Mouse (Mus musculus): ENCODE measurements around the gene Ube2v1. TPM values are rescaled to one million over a fixed set of nuclear protein-coding genes. Genes with fewer than 3 reads are reported as not detected.
"Not testable (repeated sequence)": the region's sequence is repeated elsewhere in the genome, so short reads cannot be mapped to it uniquely, and the experiment has no call there.

Gene Ube2v1
- total RNA-seq, 2 experiments from 2014 or later = 170 to 181 TPM

DNA sequence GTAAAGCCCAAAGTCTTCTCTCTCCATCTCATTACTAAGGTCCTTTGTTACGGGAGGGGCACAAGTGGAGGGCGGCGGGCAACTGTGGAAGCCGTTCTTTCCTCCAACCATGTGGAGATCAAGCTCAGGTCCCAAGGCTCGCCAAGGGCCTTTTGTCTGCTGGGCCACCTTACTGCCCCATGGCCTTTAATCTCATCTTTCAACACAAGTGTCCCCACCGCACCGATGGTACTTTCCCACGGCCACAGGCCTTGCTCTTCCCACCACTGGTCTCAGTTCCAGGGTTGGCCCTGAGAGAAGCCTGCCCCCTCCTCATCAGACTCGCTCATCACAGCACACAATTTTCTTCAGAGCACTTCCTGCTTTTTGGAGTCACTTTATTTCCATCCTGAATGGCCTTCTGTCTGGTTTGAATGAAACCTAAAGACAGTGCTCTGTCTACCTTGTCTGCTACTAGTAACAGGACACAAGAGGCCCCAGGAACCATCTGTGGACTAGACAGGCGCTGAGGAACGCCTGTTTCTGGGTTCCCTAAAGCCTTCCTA is 2.2 kb downstream of the Ube2v1 start:
- Histone ChIP-seq H3K27ac (peak overlapping the region; percentile 99), H3K4me3 (peak overlapping the region; percentile 90)
- TF ChIP-seq CTCF (IDR thresholded peaks at IDR 0.05) = no peak
- no peak for DNase-seq
- intact Hi-C loops (cut with DNase I) = loop anchor here (10.0 kb wide), 1 partner anchor 565 kb away; the partner anchor contains the start of gene Znfx1

GRCm38 (mm10) chr2:167628872-167629271 is 3.0 kb downstream of the Ube2v1 start:
- peak; percentile 57 for DNase-seq
- TF ChIP-seq CTCF (IDR thresholded peaks at IDR 0.05) = no peak
- Histone ChIP-seq H3K27ac (peak overlapping the region; percentile 99), H3K4me3 (no peak overlapping the region; the same call in 1 of the 2 replicates)
- intact Hi-C loops (cut with DNase I) = no loop called here

DNA sequence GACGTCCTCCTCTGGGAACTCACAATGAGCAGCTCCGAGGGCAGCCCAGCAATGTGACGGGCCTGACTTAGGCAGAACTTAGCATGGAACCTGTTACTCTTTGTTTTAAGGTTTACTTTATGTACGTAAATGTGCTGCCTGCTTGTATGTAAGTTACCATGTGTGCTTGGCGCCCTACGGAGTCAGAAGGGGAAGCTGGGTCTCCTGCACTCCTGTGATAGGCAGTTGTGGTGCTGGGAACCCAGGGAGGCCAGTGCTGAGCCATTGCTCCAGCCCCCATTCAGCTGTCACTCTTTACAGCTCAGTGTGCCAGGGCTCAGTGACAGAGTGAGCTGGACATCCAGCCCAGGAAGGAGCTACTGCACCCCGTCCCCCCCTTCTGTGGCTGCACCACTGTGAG is 4.9 kb downstream of the Ube2v1 start:
- intact Hi-C loops (cut with DNase I) = no loop called here
- DNase-seq = peak; percentile 31
- Histone ChIP-seq H3K27ac (peak overlapping the region; percentile 86), H3K4me3 (no peak overlapping the region)
- TF ChIP-seq CTCF (IDR thresholded peaks at IDR 0.05) = no peak

GRCm38 (mm10) chr2:167625670-167626069 is 6.2 kb downstream of the Ube2v1 start:
- Histone ChIP-seq H3K4me3 (no peak overlapping the region; the same call in 1 of the 2 replicates), H3K27ac (peak overlapping the region; percentile 86)
- DNase-seq = peak; percentile 54
- TF ChIP-seq CTCF (IDR thresholded peaks at IDR 0.05) = no peak
- intact Hi-C loops (cut with DNase I) = no loop called here

GRCm38 (mm10) chr2:167624368-167625075 is 7.4 kb downstream of the Ube2v1 start:
- TF ChIP-seq CTCF (IDR thresholded peaks at IDR 0.05) = no peak
- H3K4me3 ChIP-seq = no peak overlapping the region
- no peak for DNase-seq
- H3K27ac ChIP-seq = peak overlapping the region; percentile 86
- intact Hi-C loops (cut with DNase I) = no loop called here

GRCm38 (mm10) chr2:167622965-167623364 is 8.9 kb downstream of the Ube2v1 start:
- DNase-seq = no peak
- no peak for TF ChIP-seq CTCF (IDR thresholded peaks at IDR 0.05)
- Histone ChIP-seq H3K27ac (peak overlapping the region; percentile 79), H3K4me3 (no peak overlapping the region)
- intact Hi-C loops (cut with DNase I) = no loop called here

DNA sequence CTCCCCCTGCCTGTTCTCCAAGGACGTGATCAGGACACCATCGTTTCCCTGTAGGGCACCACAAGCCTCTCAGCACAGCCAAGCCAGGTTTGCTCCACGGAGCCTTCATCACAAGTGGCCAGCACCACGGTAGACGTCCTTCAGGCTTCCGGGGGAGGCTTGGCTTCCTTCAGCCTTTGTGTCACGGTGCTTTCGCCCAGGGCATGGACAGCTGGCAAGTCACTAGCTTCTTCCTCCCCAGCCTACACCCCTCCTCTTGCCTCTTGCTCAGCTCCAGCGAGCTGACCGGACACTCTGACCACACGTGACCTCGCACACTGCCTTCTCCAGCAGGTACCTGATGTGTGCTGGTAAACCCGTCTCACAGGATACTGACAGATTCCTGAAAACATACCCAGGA is 9.5 kb downstream of the Ube2v1 start:
- Histone ChIP-seq H3K27ac (peak overlapping the region; percentile 79), H3K4me3 (peak overlapping the region; percentile 34)
- TF ChIP-seq CTCF (IDR thresholded peaks at IDR 0.05) = no peak
- peak; percentile 58 for DNase-seq
- intact Hi-C loops (cut with DNase I) = no loop called here

DNA sequence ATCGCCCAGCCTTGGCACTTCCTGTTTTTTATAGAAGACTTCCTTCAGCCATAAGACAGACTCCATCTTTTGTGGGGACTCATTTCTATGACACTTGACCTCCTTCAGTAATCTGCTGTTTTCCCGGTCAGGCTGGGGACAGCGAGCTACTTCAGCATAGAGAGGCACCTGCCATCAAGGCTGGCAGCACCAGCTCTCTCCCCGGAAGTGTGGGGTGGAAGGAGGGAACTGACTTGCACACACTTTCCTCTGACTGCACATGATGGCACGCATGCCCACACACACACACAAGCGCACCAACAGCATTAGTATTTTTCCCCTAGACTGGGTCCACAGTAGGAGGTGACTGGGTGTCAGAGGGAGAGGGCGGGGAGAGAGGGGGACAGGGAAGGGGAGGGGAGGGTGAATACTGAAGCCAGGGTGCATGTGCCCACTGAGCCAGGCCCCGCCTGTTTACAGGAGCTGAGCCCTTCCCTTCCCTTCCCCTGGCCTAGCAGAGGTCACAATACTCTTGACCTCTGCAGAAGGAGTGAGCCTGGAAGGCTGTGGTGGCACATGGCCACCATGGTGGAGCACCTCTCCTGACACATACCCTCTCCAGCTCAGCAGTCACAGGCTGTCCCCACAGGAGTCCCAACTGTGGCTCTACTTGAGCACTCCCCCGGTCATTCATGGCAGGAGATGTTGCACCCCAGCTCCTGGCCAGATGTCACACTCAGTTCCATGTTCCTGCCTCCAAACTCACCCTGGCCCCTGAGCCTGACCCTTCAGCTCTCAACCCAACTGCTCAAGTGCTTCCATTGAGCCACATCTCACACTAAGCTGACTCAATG is 10.4 kb downstream of the Ube2v1 start:
- peak overlapping the region; percentile 79 for H3K27ac ChIP-seq
- no peak for TF ChIP-seq CTCF (IDR thresholded peaks at IDR 0.05)
- DNase-seq = no peak

GRCm38 (mm10) chr2:167617472-167617871 is 14.4 kb downstream of the Ube2v1 start:
- no peak for TF ChIP-seq CTCF (IDR thresholded peaks at IDR 0.05)
- intact Hi-C loops (cut with DNase I) = no loop called here
- H3K27ac ChIP-seq = no peak overlapping the region

More for the DNA sequence above, 10.4 kb downstream of the Ube2v1 start:
- H3K4me3 ChIP-seq = no peak overlapping the region
- intact Hi-C loops (cut with DNase I) = no loop called here

DNA sequence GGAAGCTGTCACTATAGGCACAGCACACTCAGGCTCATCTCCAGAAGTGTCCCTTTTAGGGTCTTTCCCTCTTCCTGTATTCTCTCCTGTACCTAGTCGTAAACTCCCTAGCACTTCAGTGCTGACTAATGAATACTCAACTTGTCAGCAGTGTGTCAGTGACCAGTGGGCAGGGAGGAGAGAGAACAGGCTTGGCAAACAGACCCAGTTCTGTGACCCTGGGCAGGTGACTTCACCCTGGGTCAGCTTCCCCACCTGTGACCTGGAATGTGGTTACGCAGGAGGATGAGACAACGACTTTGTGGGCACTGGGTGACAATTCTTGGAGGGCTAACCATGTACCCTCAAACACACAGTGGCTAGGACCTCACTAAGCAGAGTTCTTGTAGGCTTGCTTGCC is 14.9 kb downstream of the Ube2v1 start:
- TF ChIP-seq CTCF (IDR thresholded peaks at IDR 0.05) = no peak
- intact Hi-C loops (cut with DNase I) = no loop called here
- H3K4me3 ChIP-seq = no peak overlapping the region

More at GRCm38 (mm10) chr2:167617472-167617871, 14.4 kb downstream of the Ube2v1 start:
- no peak for DNase-seq
- H3K4me3 ChIP-seq = no peak overlapping the region

DNA sequence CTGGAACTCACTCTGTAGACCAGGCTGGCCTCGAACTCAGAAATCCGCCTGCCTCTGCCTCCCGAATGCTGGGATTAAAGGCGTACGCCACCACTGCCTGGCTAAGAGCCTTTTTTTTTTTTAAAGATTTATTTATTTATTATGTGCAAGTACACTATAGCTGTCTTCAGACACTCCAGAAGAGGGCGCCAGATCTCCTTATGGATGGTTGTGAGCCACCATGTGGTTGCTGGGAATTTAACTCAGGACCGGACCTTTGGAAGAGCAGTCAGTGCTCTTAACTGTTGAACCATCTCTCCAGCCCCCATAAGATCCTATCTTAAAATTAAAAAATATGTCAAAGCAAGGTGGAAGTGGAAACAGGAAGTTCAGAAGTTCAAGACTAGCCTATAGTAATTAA is 18.6 kb downstream of the Ube2v1 start:
- H3K27ac ChIP-seq; DNase-seq; H3K4me3 ChIP-seq; intact Hi-C loops (cut with DNase I): not testable (repeated sequence)
- TF ChIP-seq CTCF (IDR thresholded peaks at IDR 0.05) = peak; percentile 34

More for the DNA sequence above, 14.9 kb downstream of the Ube2v1 start:
- no peak overlapping the region for H3K27ac ChIP-seq
- DNase-seq = no peak

DNA sequence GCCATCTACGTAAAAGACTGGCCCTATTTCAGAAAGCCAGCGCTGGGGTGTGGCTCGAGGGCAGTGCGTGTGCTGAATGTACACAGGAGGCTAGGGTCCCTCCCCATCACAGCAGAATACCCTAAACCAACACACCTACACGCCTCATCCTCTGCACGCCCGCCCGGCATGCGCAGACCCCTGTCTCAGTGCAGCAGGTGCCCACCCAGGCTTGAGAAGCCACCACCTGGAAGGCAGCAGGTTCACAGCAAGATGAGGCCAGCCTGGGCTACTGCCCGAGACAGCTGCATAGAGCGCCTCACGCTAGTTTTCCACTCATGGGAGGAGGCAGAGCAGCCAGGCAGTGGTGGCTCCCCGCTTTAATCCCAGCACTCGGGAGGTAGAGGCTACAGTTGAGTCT is 19.8 kb downstream of the Ube2v1 start:
- TF ChIP-seq CTCF (IDR thresholded peaks at IDR 0.05) = no peak

GRCm38 (mm10) chr2:167611287-167611686 is 20.6 kb downstream of the Ube2v1 start:
- intact Hi-C loops (cut with DNase I) = no loop called here
- peak; percentile 22 for DNase-seq
- Histone ChIP-seq H3K27ac (no peak overlapping the region), H3K4me3 (no peak overlapping the region)
- TF ChIP-seq CTCF (IDR thresholded peaks at IDR 0.05) = peak; percentile 29

More for the DNA sequence above, 19.8 kb downstream of the Ube2v1 start:
- Histone ChIP-seq H3K4me3 (no peak overlapping the region), H3K27ac (no peak overlapping the region)
- intact Hi-C loops (cut with DNase I) = no loop called here
- DNase-seq = peak; percentile 19

Measured in gastrocnemius, adult 2 months (tissue).